Mouse (Mus musculus): ENCODE measurements around the gene Tbc1d14. TPM values are rescaled to one million over a fixed set of nuclear protein-coding genes. Genes with fewer than 3 reads are reported as not detected.

The Tbc1d14 gene
- 19.5 and 20.5 TPM in 2 replicates for polyA plus RNA-seq (2021; fragmentation: Nextera tagmentation)
- long read RNA-seq, experiment 1, full-length matches to known transcripts: 16 of 39 reads
- long read RNA-seq, experiment 1, partial matches to known transcripts: 5 of 39 reads
- long read RNA-seq, experiment 1, other reads (novel, unspliced or antisense): 18 of 39 reads
- long read RNA-seq, experiment 2, full-length matches to known transcripts: 105 of 148 reads
- long read RNA-seq, experiment 2, partial matches to known transcripts: 17 of 148 reads
- long read RNA-seq, experiment 2, other reads (novel, unspliced or antisense): 26 of 148 reads

GRCm38 (mm10) chr5:36593176-36593575 is at the start of gene Tbc1d14:
Gene Tbc1d14 (minus strand): TSS chr5:36593276.

GRCm38 (mm10) chr5:36484171-36484990 is 108.7 kb downstream of the Tbc1d14 start, which contains the start of the genes Tada2b and Ccdc96:
Gene Tada2b (minus strand): TSS chr5:36484285.
Gene Ccdc96 (plus strand): TSS chr5:36484588.

GRCm38 (mm10) chr5:36464709-36465661 is 128.1 kb downstream of the Tbc1d14 start, which contains the start of gene Grpel1:
Gene Grpel1 (plus strand): TSS chr5:36464998.

Other genes starting within 250 kb of the Tbc1d14 start
- gene Sorcs2, start 195.1 kb downstream of the Tbc1d14 start, polyA plus RNA-seq (2021; fragmentation: Nextera tagmentation): 9.7 and 11.2 TPM in 2 replicates
- 51.1 and 54.2 TPM in 2 replicates for gene Grpel1, start 128.3 kb downstream of the Tbc1d14 start, polyA plus RNA-seq (2021; fragmentation: Nextera tagmentation)
- 2.9 and 3.4 TPM in 2 replicates for gene Tada2b, start 109.0 kb downstream of the Tbc1d14 start, polyA plus RNA-seq (2021; fragmentation: Nextera tagmentation)
- gene Ccdc96, start 108.7 kb downstream of the Tbc1d14 start, polyA plus RNA-seq (2021; fragmentation: Nextera tagmentation): 0.82 and 0.85 TPM in 2 replicates
- 10.2 and 12.3 TPM in 2 replicates for gene D5Ertd579e, start 102.7 kb upstream of the Tbc1d14 start, polyA plus RNA-seq (2021; fragmentation: Nextera tagmentation)
- 33.9 and 39.7 TPM in 2 replicates for gene Bloc1s4, start 155.4 kb upstream of the Tbc1d14 start, polyA plus RNA-seq (2021; fragmentation: Nextera tagmentation)
- 709 and 780 TPM in 2 replicates for gene Mrfap1, start 203.5 kb upstream of the Tbc1d14 start, polyA plus RNA-seq (2021; fragmentation: Nextera tagmentation)
- 28.2 and 29.0 TPM in 2 replicates for gene Man2b2, start 237.4 kb upstream of the Tbc1d14 start, polyA plus RNA-seq (2021; fragmentation: Nextera tagmentation)